Mouse (Mus musculus) heart, adult 10 weeks (tissue): ENCODE data around the gene Gpr37l1. TPM values are rescaled to one million over a fixed set of nuclear protein-coding genes. Genes with fewer than 3 reads are reported as not detected.

Source experiments
- polyA plus RNA-seq: library from polyadenylated mRNA; stranded (reverse); fragments of 350-450 nt; fragmentation: Illumina TruSeq; extraction: RNeasy Lipid Tissue Mini Kit (QIAGEN cat#74804); gene quantifications from one replicate; pipeline ENCODE4 v1.2.3, GENCODE M21; 2014; ENCODE audit warnings: low read depth, low replicate concordance

The Gpr37l1 gene
- 1.2 TPM for polyA plus RNA-seq

GRCm38 (mm10) chr1:135167435-135167834, at the start of gene Gpr37l1:
TSS of gene Gpr37l1 (minus strand) at chr1:135167681.

GRCm38 (mm10) chr1:135146077-135146945, 21.2 kb downstream of the Gpr37l1 start, which contains the start of gene Arl8a:
TSS of gene Arl8a (plus strand) at chr1:135146824.

DNA sequence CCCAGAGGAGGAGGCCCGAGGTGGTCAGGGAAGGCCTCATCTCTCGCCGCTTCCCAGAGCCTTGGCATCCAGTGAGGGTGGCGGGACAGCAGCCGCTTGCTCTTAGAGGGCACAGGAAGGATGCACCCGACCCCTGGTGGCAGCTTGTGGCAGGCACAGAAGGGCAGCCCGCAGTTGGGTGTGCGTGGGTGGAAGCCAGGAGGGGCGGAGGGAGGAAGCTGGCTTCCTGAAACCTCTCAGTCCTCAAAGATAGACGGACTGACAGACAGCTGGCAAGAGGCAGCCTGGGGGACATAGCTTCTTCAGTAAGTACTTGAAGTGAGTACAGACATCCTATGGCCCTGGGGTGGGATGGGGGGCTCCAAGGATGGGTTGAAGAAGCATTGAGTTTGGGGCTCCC, 35.0 kb downstream of the Gpr37l1 start, which contains the start of gene Ptpn7:
Gene Ptpn7, plus strand, starts transcription at position 228 of the 400 bp plus-strand sequence.

Other genes with a start within 250 kb of the Gpr37l1 start
- gene Ppp1r12b, start 211.7 kb downstream of the Gpr37l1 start, polyA plus RNA-seq = 103 TPM
- gene Ube2t, start 205.1 kb downstream of the Gpr37l1 start, polyA plus RNA-seq = 6.2 TPM
- 24.1 TPM for gene Lgr6, start 62.4 kb downstream of the Gpr37l1 start, polyA plus RNA-seq
- gene Ptpn7, start 35.0 kb downstream of the Gpr37l1 start, polyA plus RNA-seq = 0.86 TPM
- 28.0 TPM for gene Arl8a, start 20.9 kb downstream of the Gpr37l1 start, polyA plus RNA-seq
- gene Elf3, start 90.9 kb upstream of the Gpr37l1 start, polyA plus RNA-seq = not detected
- 30.7 TPM for gene Rnpep, start 116.4 kb upstream of the Gpr37l1 start, polyA plus RNA-seq
- 236 TPM for gene Timm17a, start 146.1 kb upstream of the Gpr37l1 start, polyA plus RNA-seq
- gene Lmod1, start 157.1 kb upstream of the Gpr37l1 start, polyA plus RNA-seq = 5.8 TPM
- 7.9 TPM for gene Shisa4, start 207.6 kb upstream of the Gpr37l1 start, polyA plus RNA-seq